Mouse (Mus musculus) hindbrain, embryonic 12.5 days (tissue): ENCODE data around the gene Scgb3a1. TPM values are rescaled to one million over a fixed set of nuclear protein-coding genes. Genes with fewer than 3 reads are reported as not detected.
A peak's percentile ranks its signal among the peaks of the same experiment; 100 is the strongest.

Experiments
- ATAC-seq: fragments of 200-750 bp; cut with Nextera tagmentation; 2 replicates; pipeline ENCODE4 v1.8.0; 2017; ENCODE audit warnings: moderate TSS enrichment; ENCODE audit not compliant: low FRiP score
- H3K27ac ChIP-seq: fragments of 300-500 bp; sonication (generic); 2 replicates; pipeline ENCODE4 v1.5.1; 2016; ENCODE audit warnings: mild to moderate bottlenecking
- H3K27me3 ChIP-seq: fragments of 300-500 bp; sonication (generic); 2 replicates; pipeline ENCODE4 v1.6.1; 2016; ENCODE audit warnings: mild to moderate bottlenecking
- H3K36me3 ChIP-seq: fragments of 300-500 bp; sonication (generic); 2 replicates; pipeline ENCODE4 v1.6.1; 2016; ENCODE audit warnings: mild to moderate bottlenecking
- H3K4me1 ChIP-seq: fragments of 300-500 bp; sonication (generic); 2 replicates; pipeline ENCODE4 v1.6.1; 2016
- H3K4me2 ChIP-seq: fragments of 300-500 bp; sonication (generic); replicated peaks from 2 replicates; pipeline ENCODE4 v1.6.1; 2016; ENCODE audit warnings: mild to moderate bottlenecking
- H3K4me3 ChIP-seq: fragments of 300-500 bp; sonication (generic); 2 replicates; pipeline ENCODE4 v1.5.1; 2016; ENCODE audit warnings: mild to moderate bottlenecking
- H3K9ac ChIP-seq: fragments of 300-500 bp; sonication (generic); 2 replicates; pipeline ENCODE4 v1.6.1; 2016; ENCODE audit warnings: mild to moderate bottlenecking, moderate library complexity
- H3K9me3 ChIP-seq: fragments of 300-500 bp; sonication (generic); replicated peaks from 2 replicates; pipeline ENCODE4 v1.6.1; 2016; ENCODE audit warnings: mild to moderate bottlenecking
- WGBS: fragments of 180-500 bp; shearing (Covaris S2); methylation state at CpG from one replicate; pipeline ENCODE4 v1.1.7; 2016; 5-methylcytosine and 5-hydroxymethylcytosine counted together
- polyA plus RNA-seq: library from polyadenylated mRNA; unstranded; fragments of >200 nt; fragmentation: Nextera tagmentation; extraction: Ambion mirVana; gene quantifications from 2 replicates; pipeline ENCODE4 v1.2.1, GENCODE M21; 2016

Scgb3a1 gene
- polyA plus RNA-seq = not detected in 2 replicates

DNA sequence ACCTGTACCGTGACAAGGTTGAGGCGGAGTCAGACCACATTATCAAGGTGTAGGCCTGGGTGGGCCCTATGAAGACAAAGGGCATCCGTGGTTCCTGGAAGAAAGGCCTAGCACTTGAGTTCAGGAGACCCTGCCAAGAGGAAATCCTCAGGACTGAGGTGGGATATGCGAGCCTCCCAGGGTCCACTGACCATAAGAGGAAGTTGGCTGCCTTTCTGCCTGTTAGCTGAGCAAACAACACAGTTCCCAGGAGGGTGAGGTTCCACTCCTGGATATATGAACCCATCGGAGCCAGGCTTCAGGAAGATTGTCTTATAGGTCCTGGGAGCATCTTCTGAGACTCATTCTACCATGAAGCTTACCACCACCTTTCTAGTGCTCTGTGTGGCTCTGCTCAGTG lies at the start of gene Scgb3a1:
Gene Scgb3a1, plus strand, starts transcription at position 301 of the 400 bp plus-strand sequence.
- Histone ChIP-seq H3K4me2 (no peak within 1 kb of the TSS), H3K9me3 (no peaks in the 10 kb centered on the region), H3K4me1 (no peaks in the 10 kb centered on the region), H3K27me3 (no peaks in the 10 kb centered on the region), H3K4me3 (no peak within 1 kb of the TSS), H3K36me3 (peaks cover 1% of the 10 kb centered on the region), H3K9ac (no peak within 1 kb of the TSS), H3K27ac (no peak within 1 kb of the TSS)
- WGBS = 82% methylated on average over 5 of the region's 5 CpGs
- no peak for ATAC-seq

- 89% methylated on average over 10 of the region's 10 CpGs for WGBS
- no peaks in the 10 kb centered on the region for H3K4me1 ChIP-seq
These were observed 47.3 kb upstream of the Scgb3a1 start for GRCm38 (mm10) chr11:49615856-49616725.

GRCm38 (mm10) chr11:49618476-49618875 lies 44.9 kb upstream of the Scgb3a1 start:
- ATAC-seq = no peak
- WGBS = 77% methylated on average over 8 of the region's 8 CpGs
- Histone ChIP-seq H3K36me3 (no peaks in the 10 kb centered on the region), H3K4me2 (no peak overlapping the region), H3K27ac (no peak overlapping the region), H3K27me3 (peaks cover 21% of the 10 kb centered on the region), H3K9me3 (no peaks in the 10 kb centered on the region), H3K9ac (no peak overlapping the region), H3K4me1 (no peaks in the 10 kb centered on the region), H3K4me3 (no peak overlapping the region)

More at GRCm38 (mm10) chr11:49615856-49616725, 47.3 kb upstream of the Scgb3a1 start:
- Histone ChIP-seq H3K9me3 (no peaks in the 10 kb centered on the region), H3K4me2 (no peak overlapping the region), H3K27ac (no peak overlapping the region), H3K36me3 (no peaks in the 10 kb centered on the region), H3K27me3 (peaks cover 37% of the 10 kb centered on the region), H3K4me3 (no peak overlapping the region), H3K9ac (no peak overlapping the region)
- no peak for ATAC-seq

DNA sequence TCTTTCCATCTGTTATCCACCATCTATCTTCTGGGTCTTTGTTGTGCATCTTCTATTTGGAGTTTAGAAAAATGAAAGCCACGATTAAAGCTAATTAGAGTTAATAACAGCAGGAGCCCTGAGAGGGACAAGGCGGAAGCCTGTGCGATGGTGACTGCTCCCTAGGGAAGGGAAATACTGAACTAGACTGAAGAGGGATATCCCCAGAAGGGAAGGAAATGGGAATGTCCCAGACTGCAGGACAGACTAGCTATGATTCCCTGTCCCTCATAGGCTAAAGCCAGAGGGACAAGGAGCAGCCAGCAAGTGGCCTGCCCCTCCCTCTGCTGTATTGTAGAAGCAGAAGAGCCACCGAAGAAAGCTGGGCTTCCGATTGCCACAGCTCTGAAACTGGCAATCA lies 41.5 kb upstream of the Scgb3a1 start:
- Histone ChIP-seq H3K9ac (no peak overlapping the region), H3K4me2 (no peak overlapping the region), H3K4me1 (no peaks in the 10 kb centered on the region), H3K36me3 (no peaks in the 10 kb centered on the region), H3K9me3 (no peaks in the 10 kb centered on the region), H3K27me3 (no peaks in the 10 kb centered on the region), H3K4me3 (no peak overlapping the region), H3K27ac (no peak overlapping the region)
- ATAC-seq = no peak
- WGBS = 83% methylated on average over 5 of the region's 5 CpGs

DNA sequence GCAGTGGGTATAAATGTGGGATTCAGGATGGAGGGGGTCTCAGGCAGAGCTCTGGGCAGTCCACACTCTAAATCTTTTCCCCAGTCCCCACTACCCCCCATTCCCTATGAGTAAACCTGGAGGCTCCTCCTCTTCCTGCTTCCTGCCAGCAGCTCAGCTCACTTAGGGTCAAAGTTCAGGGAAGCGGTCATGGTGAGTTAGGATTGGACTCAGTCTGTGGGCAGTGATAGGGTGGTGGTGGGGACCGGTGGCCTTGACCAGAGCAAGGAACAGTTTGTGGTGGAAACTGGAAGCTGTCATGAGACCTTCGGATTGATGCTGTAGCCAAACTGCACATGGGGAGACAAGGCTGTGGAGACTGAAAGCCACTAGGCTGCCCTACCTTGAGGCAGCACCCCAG lies 39.3 kb upstream of the Scgb3a1 start:
- no peak overlapping the region for H3K27ac ChIP-seq
- H3K4me1 ChIP-seq = no peaks in the 10 kb centered on the region
- no peak overlapping the region for H3K4me2 ChIP-seq
- H3K9me3 ChIP-seq = no peaks in the 10 kb centered on the region
- no peak overlapping the region for H3K9ac ChIP-seq
- no peaks in the 10 kb centered on the region for H3K36me3 ChIP-seq
- WGBS = 79% methylated on average over 3 of the region's 3 CpGs
- no peak overlapping the region for H3K4me3 ChIP-seq
- no peak for ATAC-seq
- no peaks in the 10 kb centered on the region for H3K27me3 ChIP-seq

- H3K27me3 ChIP-seq = no peaks in the 10 kb centered on the region
- no peaks in the 10 kb centered on the region for H3K36me3 ChIP-seq
- no peak overlapping the region for H3K4me2 ChIP-seq
- no peak overlapping the region for H3K27ac ChIP-seq
- no peak overlapping the region for H3K4me3 ChIP-seq
- no peak for ATAC-seq
- no peaks in the 10 kb centered on the region for H3K9me3 ChIP-seq
- no peak overlapping the region for H3K9ac ChIP-seq
- 63% methylated on average over 15 of the region's 15 CpGs for WGBS
- no peaks in the 10 kb centered on the region for H3K4me1 ChIP-seq
These were observed 37.5 kb upstream of the Scgb3a1 start for GRCm38 (mm10) chr11:49625863-49626262.

- H3K4me2 ChIP-seq = no peak overlapping the region
- no peaks in the 10 kb centered on the region for H3K9me3 ChIP-seq
- no peak overlapping the region for H3K9ac ChIP-seq
- H3K4me3 ChIP-seq = no peak overlapping the region
- no peaks in the 10 kb centered on the region for H3K27me3 ChIP-seq
- ATAC-seq = no peak
- WGBS = 62% methylated on average over 8 of the region's 8 CpGs
- H3K4me1 ChIP-seq = no peaks in the 10 kb centered on the region
- H3K27ac ChIP-seq = no peak overlapping the region
- no peaks in the 10 kb centered on the region for H3K36me3 ChIP-seq
These were observed 36.7 kb upstream of the Scgb3a1 start for GRCm38 (mm10) chr11:49626748-49627147.

- Histone ChIP-seq H3K27me3 (peaks cover 42% of the 10 kb centered on the region), H3K4me3 (no peak overlapping the region), H3K27ac (no peak overlapping the region), H3K9me3 (no peaks in the 10 kb centered on the region), H3K4me1 (peaks cover 7% of the 10 kb centered on the region), H3K4me2 (no peak overlapping the region), H3K9ac (no peak overlapping the region), H3K36me3 (no peaks in the 10 kb centered on the region)
- ATAC-seq = no peak
- WGBS = 34% methylated on average over 3 of the region's 3 CpGs
These were observed 32.3 kb upstream of the Scgb3a1 start for GRCm38 (mm10) chr11:49631154-49631553.

DNA sequence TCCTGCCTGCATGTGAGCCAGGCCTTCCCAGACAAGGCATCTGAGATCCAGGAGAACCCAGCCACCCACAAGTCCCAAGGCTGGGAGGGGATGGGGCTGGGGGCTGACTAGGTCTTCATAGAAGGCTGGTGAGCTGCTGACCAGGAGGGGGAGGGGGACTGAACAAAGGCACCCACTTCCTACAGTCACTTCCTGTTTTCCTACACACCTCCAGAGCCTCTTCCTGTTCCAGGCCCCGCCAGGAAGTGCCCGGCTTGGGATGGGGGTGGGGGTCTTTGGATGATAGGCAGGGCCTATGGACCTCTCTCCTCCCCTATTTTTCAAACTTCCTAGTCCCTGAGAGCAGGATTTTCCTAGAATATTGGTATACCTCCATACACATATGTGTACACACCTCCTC lies 31.2 kb upstream of the Scgb3a1 start:
- no peak overlapping the region for H3K4me2 ChIP-seq
- no peak for ATAC-seq
- no peak overlapping the region for H3K4me3 ChIP-seq
- 67% methylated on average over 2 of the region's 2 CpGs for WGBS
- no peaks in the 10 kb centered on the region for H3K9me3 ChIP-seq
- H3K4me1 ChIP-seq = peaks cover 7% of the 10 kb centered on the region
- peaks cover 53% of the 10 kb centered on the region for H3K27me3 ChIP-seq
- no peaks in the 10 kb centered on the region for H3K36me3 ChIP-seq
- no peak overlapping the region for H3K9ac ChIP-seq
- H3K27ac ChIP-seq = no peak overlapping the region

GRCm38 (mm10) chr11:49634101-49634500 lies 29.3 kb upstream of the Scgb3a1 start:
- Histone ChIP-seq H3K27me3 (peaks cover 65% of the 10 kb centered on the region), H3K36me3 (no peaks in the 10 kb centered on the region), H3K9me3 (no peaks in the 10 kb centered on the region), H3K4me2 (peak overlapping the region; percentile 40), H3K27ac (no peak overlapping the region), H3K4me1 (peaks cover 7% of the 10 kb centered on the region), H3K4me3 (peak overlapping the region; percentile 9; the same call in 1 of the 2 replicates), H3K9ac (no peak overlapping the region)
- no peak for ATAC-seq
- 12% methylated on average over 21 of the region's 22 CpGs for WGBS

DNA sequence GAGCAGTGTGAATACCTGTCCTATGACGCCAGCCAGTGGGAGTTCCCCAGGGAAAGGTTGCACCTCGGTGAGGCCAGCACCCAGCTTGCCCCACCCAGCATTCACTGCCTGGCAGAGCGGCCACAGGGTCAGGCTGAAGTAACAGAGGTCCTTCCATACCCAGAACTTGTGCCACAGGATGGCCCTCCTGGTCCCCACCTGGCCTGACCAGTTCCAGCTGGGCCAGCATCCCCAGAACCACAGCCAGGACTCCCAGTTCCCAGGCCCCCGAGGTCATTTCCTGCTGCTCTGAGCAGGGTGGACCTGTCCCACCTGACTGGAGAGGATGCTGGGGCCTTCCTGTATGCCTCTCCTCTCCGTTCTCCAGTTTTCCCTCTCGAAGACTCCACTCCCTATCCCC lies 27.7 kb upstream of the Scgb3a1 start:
- ATAC-seq = no peak
- peaks cover 65% of the 10 kb centered on the region for H3K27me3 ChIP-seq
- peaks cover 7% of the 10 kb centered on the region for H3K4me1 ChIP-seq
- no peak overlapping the region for H3K27ac ChIP-seq
- H3K4me2 ChIP-seq = no peak overlapping the region
- H3K4me3 ChIP-seq = no peak overlapping the region
- 77% methylated on average over 6 of the region's 6 CpGs for WGBS
- H3K9ac ChIP-seq = no peak overlapping the region
- no peaks in the 10 kb centered on the region for H3K36me3 ChIP-seq
- no peaks in the 10 kb centered on the region for H3K9me3 ChIP-seq

DNA sequence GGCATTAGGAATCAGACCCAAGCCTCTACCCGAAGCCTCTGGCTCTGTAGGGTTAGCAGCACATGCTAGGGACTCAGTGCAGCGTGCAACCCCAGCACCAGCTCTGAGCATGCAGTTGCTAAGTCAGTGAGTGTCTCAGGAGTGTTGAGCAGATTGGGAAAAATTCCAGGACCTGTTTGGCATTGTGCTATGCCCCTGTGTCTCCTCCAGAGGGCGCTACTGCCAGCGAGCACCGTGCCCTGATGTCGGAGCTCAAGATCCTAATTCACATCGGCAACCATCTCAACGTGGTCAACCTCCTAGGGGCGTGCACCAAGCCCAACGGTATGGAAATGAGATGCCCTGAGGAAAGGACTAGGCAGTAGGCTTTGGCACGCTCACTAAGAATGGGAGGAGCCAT lies 27.0 kb upstream of the Scgb3a1 start:
- no peaks in the 10 kb centered on the region for H3K36me3 ChIP-seq
- no peak overlapping the region for H3K9ac ChIP-seq
- no peak overlapping the region for H3K4me3 ChIP-seq
- whole genome bisulfite sequencing = 3% methylated on average over 11 of the region's 11 CpGs
- peaks cover 7% of the 10 kb centered on the region for H3K4me1 ChIP-seq
- H3K27me3 ChIP-seq = peaks cover 65% of the 10 kb centered on the region
- H3K4me2 ChIP-seq = peak overlapping the region; percentile 27; the same call in 1 of the 2 replicates
- H3K9me3 ChIP-seq = no peaks in the 10 kb centered on the region
- no peak for ATAC-seq
- no peak overlapping the region for H3K27ac ChIP-seq

DNA sequence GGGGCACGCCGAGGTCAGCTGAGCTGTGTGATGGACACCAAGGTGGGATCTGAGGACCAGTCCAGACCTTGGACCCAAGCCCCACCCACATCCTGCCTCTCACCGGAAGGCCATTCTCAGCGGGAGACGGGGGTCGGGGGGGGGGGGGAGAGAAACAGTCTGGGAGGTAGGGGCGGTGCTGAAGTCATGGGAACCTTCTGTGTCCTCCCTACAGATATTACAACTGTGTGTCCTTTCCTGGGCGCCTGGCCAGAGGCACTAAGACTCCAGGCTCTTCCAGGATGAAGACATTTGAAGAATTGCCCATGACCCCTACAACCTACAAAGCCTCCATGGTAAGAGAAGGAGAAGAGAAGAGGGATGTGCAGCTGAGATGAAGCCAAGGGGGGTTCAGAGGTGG lies 17.7 kb upstream of the Scgb3a1 start:
- no peak for ATAC-seq
- Histone ChIP-seq H3K9ac (no peak overlapping the region), H3K9me3 (no peaks in the 10 kb centered on the region), H3K4me1 (no peaks in the 10 kb centered on the region), H3K27ac (no peak overlapping the region), H3K27me3 (no peaks in the 10 kb centered on the region), H3K36me3 (no peaks in the 10 kb centered on the region), H3K4me2 (no peak overlapping the region), H3K4me3 (no peak overlapping the region)
- WGBS = 65% methylated on average over 8 of the region's 8 CpGs
